Mouse (Mus musculus): ENCODE measurements around the gene Ttc30b. TPM values are rescaled to one million over a fixed set of nuclear protein-coding genes. Genes with fewer than 3 reads are reported as not detected.
"Not testable (repeated sequence)": the region's sequence is repeated elsewhere in the genome, so short reads cannot be mapped to it uniquely, and the experiment has no call there.

Gene Ttc30b
- total RNA-seq, 1 experiment from 2014 or later = 14.7 TPM

DNA sequence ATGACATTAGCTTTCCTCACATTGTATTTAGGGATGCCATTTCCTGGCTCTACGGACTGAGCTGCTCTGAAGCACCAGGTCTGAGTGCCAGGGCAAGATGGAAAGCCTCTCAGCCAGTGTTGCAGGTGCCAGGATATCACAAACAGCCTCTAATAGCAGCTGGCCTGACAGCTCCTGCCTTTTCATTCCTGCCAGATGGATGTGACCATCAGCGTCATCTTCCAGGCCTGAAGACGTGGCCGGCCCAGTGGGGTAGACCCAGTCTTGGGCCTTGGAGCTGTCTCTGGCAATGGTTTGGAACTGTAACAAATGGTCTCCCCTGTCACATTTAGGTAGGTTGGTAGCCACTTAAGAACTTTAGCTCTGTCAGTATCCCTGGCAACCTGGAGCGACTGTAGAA, 14.9 kb upstream of the Ttc30b start:
- no peak for DNase-seq

DNA sequence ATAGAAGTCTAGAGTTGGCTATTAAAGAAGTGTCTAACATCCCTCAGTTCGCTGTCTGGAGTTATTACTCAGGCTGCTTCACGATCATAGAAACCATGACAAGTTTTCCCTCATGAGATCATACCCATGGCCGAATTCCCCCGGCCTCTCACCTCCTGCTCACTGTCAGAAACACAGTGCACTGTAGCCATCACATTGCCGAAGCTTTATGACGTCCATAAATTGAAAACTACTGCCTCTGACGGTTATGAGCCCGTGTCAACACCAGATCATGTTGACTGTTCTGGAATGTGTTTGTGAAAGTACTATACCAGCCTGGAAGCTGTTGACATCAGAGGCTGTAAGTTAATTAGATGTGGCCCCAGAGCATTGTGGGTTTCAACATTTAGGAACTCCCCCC, 12.3 kb upstream of the Ttc30b start:
- DNase-seq = no peak

DNA sequence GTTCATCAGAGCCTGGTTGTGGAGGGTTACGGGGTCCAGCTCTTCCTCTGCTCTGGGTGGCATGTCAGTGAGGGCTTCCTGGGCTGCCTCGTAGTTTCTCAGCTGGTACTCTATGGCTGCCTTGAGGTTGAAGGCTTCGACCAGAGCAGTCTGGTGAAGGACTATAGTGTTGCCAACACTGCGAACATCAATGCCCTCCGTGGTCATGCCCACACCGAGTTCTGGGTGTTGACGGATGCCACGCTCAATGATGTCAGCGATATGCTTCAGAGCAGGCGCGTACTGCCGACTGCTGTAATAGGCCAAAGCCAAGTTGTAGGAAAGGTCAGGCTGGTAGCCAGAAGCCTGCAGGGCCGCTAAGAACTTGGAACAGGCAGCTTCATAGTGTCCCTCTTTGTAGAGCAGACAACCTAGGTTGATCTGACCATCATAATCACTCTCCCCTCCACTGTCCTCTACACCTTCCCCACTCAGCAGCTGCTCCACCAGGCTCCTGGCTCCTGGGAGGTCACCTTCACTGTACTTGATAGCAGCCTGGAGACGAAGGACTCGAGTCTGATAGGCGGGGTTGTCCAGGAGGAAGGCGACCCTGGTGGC, 767 bp downstream of the Ttc30b start:
- DNase-seq = peak; percentile 50

DNA sequence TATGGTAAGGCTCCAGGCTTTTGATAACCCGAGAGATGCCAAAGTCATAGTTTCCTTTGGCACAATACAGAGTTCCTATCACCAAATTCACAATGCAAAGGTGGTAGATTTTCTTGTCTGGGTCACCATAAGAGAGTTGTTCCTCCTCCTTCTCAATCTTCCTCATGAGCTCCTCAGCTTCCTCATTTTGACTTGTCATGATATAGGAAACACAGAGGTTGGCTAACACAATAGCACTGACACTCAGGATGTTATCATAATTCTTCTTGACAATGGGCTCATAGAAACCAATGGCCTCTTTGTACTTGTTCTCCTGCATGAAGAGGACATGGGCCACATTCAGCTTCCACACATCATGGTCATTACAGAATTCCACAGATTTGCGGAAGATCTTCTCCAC, 1.7 kb downstream of the Ttc30b start:
- not testable (repeated sequence) for DNase-seq

DNA sequence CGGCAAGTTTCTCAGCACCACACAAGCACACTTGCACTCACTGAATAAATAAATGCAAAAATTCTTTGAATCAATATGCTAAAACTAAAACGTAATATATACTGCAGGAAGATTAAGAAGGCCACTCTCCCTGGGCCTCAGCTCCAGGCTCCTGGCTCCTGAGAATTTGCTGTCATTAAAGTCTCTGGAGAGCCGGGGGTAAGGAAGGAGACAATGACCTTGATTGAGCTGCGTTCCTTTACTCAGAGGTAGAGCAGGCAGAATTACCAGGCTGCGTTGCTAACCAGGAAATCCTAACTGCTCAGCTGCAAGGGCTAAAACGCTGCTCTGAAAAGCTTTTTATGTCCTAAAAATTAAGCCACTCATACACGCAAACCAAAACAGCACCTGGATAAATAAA, 4.8 kb downstream of the Ttc30b start:
- DNase-seq = peak; percentile 12

DNA sequence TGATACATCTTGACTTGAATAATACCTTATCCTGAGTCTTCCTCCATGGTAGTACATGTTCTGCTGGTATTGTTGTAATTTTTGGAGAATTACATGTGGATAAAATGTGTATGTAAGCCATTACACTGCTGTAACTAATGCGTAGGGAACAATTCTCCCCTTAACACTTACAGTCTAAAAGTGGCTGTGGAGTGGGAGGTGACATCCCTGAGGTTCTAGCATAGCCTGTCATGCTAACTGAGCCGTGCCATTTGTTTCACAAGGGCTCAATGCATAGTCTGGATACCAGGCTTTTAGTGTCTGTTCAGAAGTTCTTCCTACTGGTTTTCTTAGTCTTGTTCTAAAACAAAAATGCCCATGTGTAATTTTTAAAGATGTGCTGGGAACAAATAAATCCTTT, 7.4 kb downstream of the Ttc30b start:
- no peak for DNase-seq

DNA sequence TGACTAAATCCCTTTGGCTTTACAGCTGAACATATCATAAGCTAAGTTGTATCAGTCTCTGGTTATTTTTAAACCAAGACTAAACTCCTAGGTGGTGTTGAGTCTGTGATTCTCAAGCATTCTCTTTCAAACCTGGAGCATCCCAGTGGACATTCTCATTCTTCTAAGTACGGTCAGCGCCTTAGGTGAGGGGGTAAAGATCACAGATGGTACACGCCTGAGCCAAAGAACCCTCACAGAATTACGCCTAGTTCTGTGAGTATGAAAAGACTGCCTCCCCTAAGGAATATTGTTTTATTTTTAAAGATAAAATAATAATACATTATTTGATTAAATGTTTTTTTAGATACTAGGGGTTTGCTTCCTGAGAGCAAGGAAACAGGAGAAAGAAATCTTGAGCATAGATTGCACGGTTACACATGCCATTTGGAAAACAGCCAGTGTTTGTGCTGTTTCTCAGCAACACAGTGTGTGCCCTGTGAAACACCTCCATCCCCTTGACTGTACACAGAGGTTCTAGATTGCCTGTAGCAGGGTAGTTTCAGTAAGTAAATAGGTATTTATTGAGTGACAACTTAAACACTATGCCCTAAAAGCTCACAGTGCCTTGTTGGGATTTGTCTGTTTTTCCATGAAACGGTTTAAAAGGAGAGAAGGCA, 8.5 kb downstream of the Ttc30b start:
- no peak for DNase-seq

DNA sequence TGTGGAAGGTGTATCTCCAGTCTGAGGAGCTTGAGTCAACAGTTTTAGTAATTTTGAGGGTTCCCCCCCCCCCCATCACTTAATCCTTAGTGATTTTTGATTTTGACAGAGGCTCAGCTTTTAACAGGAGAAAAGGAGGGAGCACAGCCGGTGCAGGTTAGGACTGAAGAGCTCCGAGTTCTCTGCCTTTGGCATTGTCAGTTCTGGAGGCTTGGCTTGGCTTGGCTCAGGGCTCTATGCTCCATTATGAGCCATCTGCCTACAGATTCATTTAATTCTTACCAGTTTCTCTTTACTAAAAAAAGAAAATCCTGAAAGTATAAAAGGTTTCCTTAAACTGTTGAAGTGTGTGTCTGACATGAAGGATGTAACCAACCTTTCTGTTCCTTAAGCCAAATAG, 9.2 kb downstream of the Ttc30b start:
- DNase-seq = no peak

DNA sequence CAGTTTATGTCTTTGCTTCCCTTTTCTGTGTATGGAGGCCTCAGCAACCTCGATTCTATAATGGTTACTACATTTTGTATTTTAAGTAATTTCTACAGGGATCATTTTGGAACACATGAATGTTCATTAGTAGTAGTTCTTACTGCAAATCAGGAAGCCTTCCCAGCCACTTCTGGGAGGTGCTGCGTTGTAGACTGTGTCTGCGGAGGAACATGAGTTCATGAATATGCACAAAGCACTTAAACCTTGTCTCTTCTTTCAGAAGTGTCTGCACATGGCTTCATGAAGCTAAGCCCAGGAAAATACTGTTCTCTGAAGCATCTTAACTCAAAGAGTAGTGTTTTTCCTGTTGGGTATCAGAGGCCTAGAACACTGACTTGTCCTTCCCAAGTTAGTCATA, 10.4 kb downstream of the Ttc30b start:
- DNase-seq = no peak

DNA sequence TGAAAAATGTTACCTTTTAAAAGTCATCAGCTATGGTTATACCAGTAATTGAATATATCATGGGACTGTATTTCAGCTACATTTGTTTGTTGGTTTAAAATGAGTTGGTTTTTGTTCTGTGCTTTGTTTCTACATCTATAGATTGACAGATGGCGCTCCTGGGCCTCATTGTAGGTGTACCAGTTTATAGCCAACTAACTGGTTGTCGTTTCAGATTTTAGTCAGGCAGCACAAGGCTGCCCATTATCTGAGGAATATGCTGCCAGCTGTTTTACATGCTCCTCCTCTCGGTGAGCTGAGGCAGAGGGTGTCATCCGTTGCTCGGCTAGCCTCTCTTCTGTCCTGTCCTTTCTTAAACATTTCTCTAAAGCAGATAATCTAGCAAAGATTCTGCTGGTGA, 12.3 kb downstream of the Ttc30b start:
- no peak for DNase-seq

DNA sequence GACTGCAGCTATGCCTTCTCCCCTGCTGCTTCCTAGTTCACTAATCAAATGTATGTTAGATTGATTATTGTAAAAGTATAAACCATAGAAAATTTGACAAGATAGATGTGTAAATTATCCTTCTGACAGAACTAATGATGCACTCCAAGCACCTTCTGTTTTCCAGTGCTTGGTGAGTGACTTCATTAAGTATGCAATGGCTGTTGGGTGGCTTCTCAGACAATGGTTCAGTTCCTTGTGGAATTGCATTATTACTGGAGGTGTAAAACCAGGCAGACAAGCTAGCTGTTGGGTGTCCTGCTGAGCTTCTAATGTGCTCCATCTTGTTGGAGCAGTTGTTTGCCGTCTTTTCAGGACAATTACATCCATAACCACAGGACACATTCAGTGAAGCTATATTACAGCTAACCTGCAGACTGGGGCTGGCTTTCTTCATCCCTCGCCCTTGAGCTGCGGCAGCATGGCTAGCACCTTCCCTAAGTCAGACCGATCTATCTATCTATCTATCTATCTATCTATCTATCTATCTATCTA, 14.5 kb downstream of the Ttc30b start:
- no peak for DNase-seq

DNA sequence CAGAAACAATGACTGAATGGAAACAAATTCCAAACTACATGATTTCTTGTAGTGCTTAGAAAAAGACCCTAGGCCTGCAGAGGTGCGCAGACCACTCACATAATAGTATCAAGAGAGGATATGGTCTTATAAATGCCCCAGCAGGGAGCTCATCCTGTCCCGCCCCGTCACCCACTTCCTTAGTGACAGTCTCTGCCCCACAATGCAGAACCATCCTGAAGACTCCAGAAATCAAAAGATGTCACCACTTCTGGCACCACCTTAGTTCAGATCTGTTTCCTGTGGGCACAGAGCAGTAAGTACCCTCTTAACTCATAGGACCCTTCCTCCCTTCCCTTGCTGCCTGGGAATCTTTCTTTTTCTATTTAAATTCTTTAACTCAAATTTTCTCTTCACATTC, 23.3 kb downstream of the Ttc30b start:
- DNase-seq = no peak

DNA sequence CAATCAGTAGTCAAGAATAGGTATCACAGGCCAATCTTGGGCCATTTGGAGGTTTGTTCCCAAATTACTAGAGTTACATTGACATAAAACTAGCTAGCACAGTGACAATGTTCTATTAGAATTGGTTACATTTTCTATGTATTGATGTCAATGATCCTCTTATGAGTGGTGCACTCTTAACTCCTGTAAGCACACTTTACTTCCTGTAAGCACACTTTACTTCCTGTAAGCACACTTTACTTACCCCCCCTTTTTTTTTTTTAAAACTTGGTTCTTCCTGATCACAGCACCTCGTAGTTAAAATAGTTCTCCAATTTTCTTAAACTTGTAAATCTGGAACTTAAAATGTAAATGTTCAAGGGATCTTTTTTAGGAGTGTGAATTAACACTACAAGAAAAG, 31.2 kb downstream of the Ttc30b start:
- DNase-seq = no peak

DNA sequence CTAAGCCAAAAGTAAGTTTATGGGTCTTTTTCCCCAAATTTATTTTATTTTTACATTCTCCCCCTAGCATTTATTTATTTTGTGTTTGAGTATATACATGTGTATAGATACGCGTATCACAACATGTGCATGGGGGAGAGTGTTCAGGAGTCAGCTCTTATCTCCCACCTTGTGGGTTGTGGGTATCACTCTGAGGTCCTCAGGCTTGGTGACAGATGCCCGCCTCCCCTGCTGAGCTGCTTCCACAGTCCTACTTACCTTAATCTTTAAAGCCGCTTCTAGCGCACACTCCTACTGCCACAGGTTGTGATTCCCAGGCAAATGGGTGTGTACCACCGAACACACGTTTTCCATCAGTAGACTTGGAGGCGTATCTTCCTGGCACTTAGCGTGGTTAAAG, 36.5 kb downstream of the Ttc30b start:
- DNase-seq = no peak

DNA sequence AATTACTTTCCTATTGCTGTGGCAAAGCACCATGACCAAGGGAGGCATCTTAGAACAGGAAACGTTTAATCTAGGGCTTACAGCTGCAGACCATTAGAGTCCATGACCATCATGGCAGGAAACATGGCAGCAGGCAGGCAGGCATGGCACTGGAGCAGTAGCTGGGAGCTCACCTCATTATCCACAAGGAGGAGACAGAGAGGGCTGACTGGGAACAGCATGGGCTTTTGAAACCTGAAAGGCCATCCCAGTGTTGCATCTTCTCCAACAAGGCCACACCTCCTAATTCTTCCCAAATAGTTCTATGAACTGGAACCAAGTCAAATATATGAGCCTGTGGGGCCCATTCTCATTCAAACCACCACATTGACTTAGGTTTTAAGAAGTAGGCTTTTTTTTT, 38.1 kb downstream of the Ttc30b start:
- no peak for DNase-seq

DNA sequence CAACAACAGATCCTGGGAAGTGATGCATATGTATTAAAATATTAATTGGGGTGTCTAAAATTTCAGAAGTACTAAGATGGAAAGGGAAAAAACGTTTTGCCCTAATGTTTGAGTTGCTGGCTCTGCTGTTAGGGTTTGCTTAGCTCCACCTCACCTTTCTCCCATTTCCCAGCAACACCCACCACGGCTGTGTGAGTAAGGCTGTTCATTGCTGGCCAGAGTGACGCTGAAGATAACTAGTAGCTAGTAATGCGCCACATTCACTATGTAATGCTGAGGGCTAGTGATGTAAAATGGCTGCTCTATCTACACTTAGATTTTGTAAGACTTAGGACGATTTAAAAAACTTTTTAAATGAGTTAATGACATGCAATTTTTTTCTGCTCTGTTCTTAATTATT, 42.7 kb downstream of the Ttc30b start:
- no peak for DNase-seq

DNA sequence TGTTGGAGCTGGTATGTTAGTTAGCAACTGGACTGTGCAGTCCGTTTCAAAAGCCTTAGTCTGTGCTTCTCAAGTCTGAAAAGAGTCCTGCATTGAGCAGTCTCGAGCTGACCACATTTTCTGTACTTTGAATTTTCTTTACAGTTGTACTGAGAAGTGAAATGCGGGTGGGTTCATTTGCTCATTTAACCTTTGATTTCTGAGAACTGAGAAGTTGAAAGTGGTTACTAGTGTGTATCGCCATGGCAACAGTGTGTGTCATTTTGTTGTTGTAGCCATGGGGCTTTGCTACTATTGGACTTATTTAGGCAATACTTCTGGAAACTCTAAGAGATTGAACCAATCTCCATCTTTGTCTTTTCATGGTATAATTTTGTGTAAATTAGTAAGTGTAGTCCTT, 46.4 kb downstream of the Ttc30b start:
- peak; percentile 44 for DNase-seq

Other genes starting within 250 kb of the Ttc30b start
- gene Nfe2l2, start 233.9 kb downstream of the Ttc30b start, total RNA-seq (2021) = 93.6 and 103 TPM in 2 replicates
- gene Agps, start 106.4 kb downstream of the Ttc30b start, total RNA-seq (2021) = 34.7 and 40.2 TPM in 2 replicates
- 0.34 and 0.44 TPM in 2 replicates for gene Ttc30a2, start 39.6 kb upstream of the Ttc30b start, total RNA-seq (2021)
- gene Ttc30a1, start 43.4 kb upstream of the Ttc30b start, total RNA-seq (2021) = 2.3 and 3.8 TPM in 2 replicates

All from adrenal gland, postnatal 14 days (tissue).